Mouse (Mus musculus): ENCODE results near the gene Cacng7. TPM values are rescaled to one million over a fixed set of nuclear protein-coding genes. Genes with fewer than 3 reads are reported as not detected.

The Cacng7 gene
- polyA plus RNA-seq, 1 experiment from 2014 or later = 0.07 TPM

DNA sequence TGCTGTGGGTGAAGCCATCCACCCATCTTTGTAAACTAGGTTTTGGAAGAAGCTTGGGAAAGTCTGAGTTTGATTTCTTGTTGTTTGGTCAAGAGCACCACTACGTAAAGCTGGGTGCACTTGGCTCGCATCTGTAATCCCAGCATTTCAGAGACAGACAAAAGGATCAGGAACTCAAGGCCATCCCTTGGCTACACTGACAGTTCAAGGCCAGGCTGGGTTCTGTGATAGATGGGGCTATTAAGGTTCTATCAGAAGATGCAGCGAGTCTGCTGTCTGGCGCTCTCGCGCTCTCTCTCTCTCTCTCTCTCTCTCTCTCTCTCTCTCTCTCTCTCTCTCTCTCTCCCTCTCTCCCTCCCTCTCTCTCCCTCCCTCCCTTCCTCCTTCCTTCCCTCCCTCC lies 22.1 kb downstream of the Cacng7 start:
- no peaks in the 10 kb centered on the region for H3K9me3 ChIP-seq (replicated peaks)
- H3K27me3 ChIP-seq (replicated peaks) = no peaks in the 10 kb centered on the region
- no peak overlapping the region for H3K9ac ChIP-seq
- no peak overlapping the region for H3K4me3 ChIP-seq
- H3K4me1 ChIP-seq = no peaks in the 10 kb centered on the region
- no peak overlapping the region for H3K27ac ChIP-seq
- WGBS (ENCODE audit: insufficient replicate concordance) = 65% methylated on average over 6 of the region's 6 CpGs
- no peak for ATAC-seq
- H3K4me2 ChIP-seq = no peak overlapping the region
- no peaks in the 10 kb centered on the region for H3K36me3 ChIP-seq

DNA sequence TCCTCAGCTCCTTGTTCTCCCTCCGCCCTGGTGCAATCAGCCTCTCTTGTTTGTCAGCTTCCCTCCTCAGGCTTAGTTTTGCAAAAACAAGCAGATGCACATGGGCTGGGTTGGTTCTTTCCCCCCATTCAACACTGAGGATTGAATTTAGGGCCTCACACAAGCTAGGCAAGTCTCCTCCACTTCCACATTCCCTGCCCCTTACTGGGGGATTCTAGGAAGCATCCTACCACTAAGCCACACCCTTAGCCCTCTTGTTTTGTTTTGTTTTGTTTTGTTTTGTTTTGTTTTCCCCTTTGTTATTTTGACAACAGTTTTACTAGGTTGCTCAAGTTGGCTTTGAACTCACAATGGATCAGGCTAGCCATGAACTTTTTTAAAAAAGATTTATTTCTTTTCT lies 27.9 kb downstream of the Cacng7 start:
- Histone ChIP-seq H3K4me2 (no peak overlapping the region), H3K4me3 (no peak overlapping the region), H3K9ac (no peak overlapping the region), H3K27ac (no peak overlapping the region), H3K4me1 (no peaks in the 10 kb centered on the region), H3K27me3 (replicated peaks) (peaks cover 12% of the 10 kb centered on the region), H3K36me3 (no peaks in the 10 kb centered on the region), H3K9me3 (replicated peaks) (no peaks in the 10 kb centered on the region)
- WGBS (ENCODE audit: insufficient replicate concordance) = 57% methylated on average over 1 of the region's 1 CpGs
- ATAC-seq = no peak

DNA sequence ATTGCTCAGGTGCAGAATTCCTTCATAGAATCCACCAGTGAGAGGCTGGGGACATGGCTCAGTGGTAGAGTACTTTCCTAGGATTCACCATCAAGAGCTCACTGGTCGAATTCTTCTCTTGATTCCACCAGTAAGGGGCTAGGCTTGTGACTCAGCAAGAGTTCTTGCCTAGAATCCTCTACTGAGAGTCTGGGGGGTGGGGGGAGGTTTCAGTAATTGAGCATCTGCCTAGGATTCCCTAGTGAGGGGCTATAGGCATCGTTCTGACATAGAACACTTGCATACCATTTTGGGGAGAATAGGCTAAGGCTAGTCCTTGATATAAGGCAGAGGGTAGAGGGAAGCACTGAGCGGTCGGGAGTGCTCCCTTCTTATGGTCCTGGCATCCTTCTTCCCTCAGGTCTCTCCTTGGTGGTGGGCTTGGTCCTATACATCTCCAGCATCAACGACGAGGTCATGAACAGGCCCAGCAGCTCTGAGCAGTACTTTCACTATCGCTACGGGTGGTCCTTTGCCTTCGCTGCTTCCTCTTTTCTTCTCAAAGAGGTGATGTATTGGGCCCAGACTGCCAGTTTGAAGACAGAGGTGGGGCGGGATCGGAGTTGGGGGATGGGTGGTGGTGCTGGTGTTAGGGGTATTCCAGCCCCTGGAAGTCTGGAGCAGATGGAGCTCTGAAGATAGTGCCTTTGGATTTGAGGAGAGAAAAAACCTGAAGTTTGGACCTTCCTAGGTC lies 33.0 kb downstream of the Cacng7 start:
- WGBS (ENCODE audit: insufficient replicate concordance) = 14% methylated on average over 11 of the region's 11 CpGs
- H3K4me1 ChIP-seq = 0 out of 2 replicates have a peak, but pooled peaks cover 10% of the 10 kb centered on the region
- no peak overlapping the region for H3K4me3 ChIP-seq
- ATAC-seq = no peak
- no peak overlapping the region for H3K9ac ChIP-seq
- no peak overlapping the region for H3K4me2 ChIP-seq
- peaks cover 56% of the 10 kb centered on the region for H3K27me3 ChIP-seq (replicated peaks)
- H3K27ac ChIP-seq = no peak overlapping the region
- no peaks in the 10 kb centered on the region for H3K9me3 ChIP-seq (replicated peaks)
- H3K36me3 ChIP-seq = no peaks in the 10 kb centered on the region

DNA sequence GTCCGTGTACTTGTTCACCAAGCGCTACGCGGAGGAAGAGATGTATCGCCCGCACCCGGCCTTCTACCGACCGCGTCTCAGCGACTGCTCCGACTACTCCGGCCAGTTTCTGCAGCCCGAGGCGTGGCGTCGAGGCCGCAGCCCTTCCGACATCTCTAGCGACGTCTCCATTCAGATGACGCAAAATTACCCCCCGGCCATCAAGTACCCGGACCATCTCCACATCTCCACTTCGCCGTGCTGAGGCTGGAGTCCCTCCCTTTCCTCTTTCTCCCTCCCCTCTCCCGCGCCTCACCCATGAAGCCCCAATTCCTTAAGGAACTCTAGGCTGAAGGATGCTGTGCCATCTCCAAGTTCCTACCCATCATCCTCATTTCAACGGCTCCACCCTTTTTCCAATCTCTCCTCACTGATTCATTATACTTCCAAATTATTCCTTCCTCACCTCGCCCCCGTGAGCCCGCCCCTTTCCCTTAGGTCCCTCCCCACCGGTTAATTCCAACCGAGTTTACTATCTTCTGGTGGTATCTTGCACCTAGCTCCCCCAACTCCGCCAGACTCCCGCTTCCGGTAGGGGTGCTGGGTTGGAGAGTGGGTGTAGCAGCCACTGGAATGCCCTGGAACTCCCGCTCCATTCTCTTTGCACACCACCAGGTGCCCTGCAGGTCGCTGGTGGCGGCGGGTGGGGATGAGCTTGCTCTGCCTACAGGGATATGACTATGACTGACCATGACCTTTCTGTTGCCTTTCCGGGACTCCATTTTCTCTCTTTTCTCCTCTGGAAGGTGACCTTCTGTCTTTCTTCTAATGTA lies 34.2 kb downstream of the Cacng7 start:
- Histone ChIP-seq H3K27me3 (replicated peaks) (peaks cover 56% of the 10 kb centered on the region), H3K4me3 (no peak overlapping the region), H3K9me3 (replicated peaks) (no peaks in the 10 kb centered on the region), H3K36me3 (no peaks in the 10 kb centered on the region), H3K27ac (no peak overlapping the region), H3K4me2 (peak overlapping the region; percentile 33), H3K9ac (no peak overlapping the region), H3K4me1 (0 out of 2 replicates have a peak, but pooled peaks cover 10% of the 10 kb centered on the region)
- WGBS (ENCODE audit: insufficient replicate concordance) = 2% methylated on average over 40 of the region's 42 CpGs
- ATAC-seq = no peak

DNA sequence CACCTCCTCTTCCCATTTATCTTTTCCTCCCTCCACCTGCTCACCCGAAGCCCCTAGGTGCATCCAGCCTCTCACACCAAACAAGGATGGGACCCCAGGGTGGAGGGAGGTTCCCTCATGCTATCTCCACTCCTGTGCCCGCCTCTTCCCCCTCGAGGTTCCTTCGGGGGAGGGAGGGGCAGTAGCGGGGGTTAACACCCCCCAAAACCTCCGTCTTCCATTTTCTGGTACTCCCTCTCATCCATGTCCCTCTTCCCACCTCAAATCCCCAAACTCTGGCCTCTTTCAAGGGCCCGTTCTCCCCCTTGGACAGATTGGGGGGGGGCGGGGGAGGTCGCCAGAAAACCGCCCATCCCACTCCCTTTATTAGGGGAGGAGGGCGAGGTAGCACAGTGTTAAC lies 34.8 kb downstream of the Cacng7 start:
- no peaks in the 10 kb centered on the region for H3K9me3 ChIP-seq (replicated peaks)

DNA sequence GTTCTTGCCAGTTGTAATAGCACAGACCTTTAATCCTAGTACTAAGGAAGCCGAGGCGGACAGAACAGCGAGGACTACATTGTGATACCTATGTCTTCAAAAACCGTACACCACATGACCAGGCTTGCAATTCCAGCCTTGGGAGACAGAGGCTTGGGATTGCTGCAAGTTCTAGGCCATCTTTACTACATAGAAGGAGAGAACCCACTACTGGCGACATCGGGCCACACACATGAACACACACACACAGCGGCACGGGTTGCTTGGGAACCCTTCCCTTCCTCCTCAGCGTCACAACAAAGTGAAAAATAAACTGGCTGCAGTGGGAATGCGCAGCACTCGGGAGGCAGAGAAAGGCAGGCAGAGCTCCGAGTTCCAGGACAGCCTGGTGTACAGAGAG lies 35.6 kb downstream of the Cacng7 start:
- Histone ChIP-seq H3K9me3 (replicated peaks) (no peaks in the 10 kb centered on the region), H3K4me3 (no peak overlapping the region), H3K4me2 (no peak overlapping the region), H3K36me3 (no peaks in the 10 kb centered on the region), H3K9ac (no peak overlapping the region), H3K27me3 (replicated peaks) (peaks cover 56% of the 10 kb centered on the region), H3K4me1 (0 out of 2 replicates have a peak, but pooled peaks cover 10% of the 10 kb centered on the region), H3K27ac (no peak overlapping the region)
- no peak for ATAC-seq
- 21% methylated on average over 12 of the region's 12 CpGs for WGBS (ENCODE audit: insufficient replicate concordance)

More for the DNA sequence above, 34.8 kb downstream of the Cacng7 start:
- Histone ChIP-seq H3K4me1 (0 out of 2 replicates have a peak, but pooled peaks cover 10% of the 10 kb centered on the region), H3K27ac (no peak overlapping the region), H3K9ac (no peak overlapping the region), H3K4me3 (no peak overlapping the region), H3K36me3 (no peaks in the 10 kb centered on the region), H3K4me2 (peak overlapping the region; percentile 33), H3K27me3 (replicated peaks) (peaks cover 56% of the 10 kb centered on the region)
- WGBS (ENCODE audit: insufficient replicate concordance) = 4% methylated on average over 10 of the region's 11 CpGs
- ATAC-seq = no peak

DNA sequence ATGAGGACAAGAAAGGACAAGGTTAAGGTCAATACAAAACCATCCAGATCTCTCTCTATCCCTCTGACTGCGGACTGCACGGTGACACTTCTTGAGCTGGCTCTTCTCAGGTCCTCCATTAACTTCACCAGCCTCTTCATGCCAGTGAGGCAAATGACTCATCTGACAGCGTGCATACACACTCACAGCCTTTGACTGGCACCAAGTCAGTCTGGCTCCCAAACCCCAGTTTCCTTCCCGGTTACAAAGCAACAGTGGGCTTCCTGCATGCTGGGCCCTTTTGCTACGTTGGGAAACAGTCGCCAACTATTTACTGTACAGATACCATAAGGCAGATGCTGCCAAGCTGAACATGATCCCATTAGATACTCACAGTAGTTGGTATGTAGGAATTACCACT lies 36.4 kb downstream of the Cacng7 start:
- H3K4me1 ChIP-seq = 0 out of 2 replicates have a peak, but pooled peaks cover 10% of the 10 kb centered on the region
- H3K9me3 ChIP-seq (replicated peaks) = no peaks in the 10 kb centered on the region
- 48% methylated on average over 6 of the region's 6 CpGs for WGBS (ENCODE audit: insufficient replicate concordance)
- no peaks in the 10 kb centered on the region for H3K36me3 ChIP-seq
- no peak overlapping the region for H3K4me3 ChIP-seq
- H3K4me2 ChIP-seq = no peak overlapping the region
- no peak overlapping the region for H3K27ac ChIP-seq
- no peak for ATAC-seq
- H3K9ac ChIP-seq = no peak overlapping the region
- H3K27me3 ChIP-seq (replicated peaks) = peaks cover 56% of the 10 kb centered on the region

DNA sequence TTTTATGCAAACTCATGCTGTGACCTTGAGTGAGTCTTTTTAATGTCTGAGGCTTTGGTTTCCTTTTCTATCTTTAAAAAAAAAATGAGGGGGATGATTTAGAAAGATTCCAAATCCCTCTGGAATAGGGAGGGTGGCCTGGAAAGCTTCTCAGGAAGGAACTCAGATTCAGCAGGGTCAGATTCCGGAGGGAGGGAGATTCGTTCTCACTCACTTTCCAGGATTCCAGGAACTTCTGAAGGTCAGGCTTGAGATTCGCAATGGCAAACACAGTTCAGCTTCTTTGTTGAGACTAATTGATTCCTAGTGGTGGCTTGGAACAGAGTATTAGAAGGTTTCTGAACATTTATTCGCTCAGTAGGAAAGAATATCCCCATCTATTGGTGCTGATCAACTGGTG lies 37.7 kb downstream of the Cacng7 start:
- H3K27me3 ChIP-seq (replicated peaks) = peaks cover 47% of the 10 kb centered on the region
- no peak overlapping the region for H3K4me3 ChIP-seq
- H3K4me2 ChIP-seq = no peak overlapping the region
- no peaks in the 10 kb centered on the region for H3K36me3 ChIP-seq
- no peak overlapping the region for H3K27ac ChIP-seq
- no peaks in the 10 kb centered on the region for H3K9me3 ChIP-seq (replicated peaks)
- H3K9ac ChIP-seq = no peak overlapping the region
- WGBS (ENCODE audit: insufficient replicate concordance) = 43% methylated on average over 4 of the region's 4 CpGs
- 0 out of 2 replicates have a peak, but pooled peaks cover 10% of the 10 kb centered on the region for H3K4me1 ChIP-seq
- ATAC-seq = no peak

DNA sequence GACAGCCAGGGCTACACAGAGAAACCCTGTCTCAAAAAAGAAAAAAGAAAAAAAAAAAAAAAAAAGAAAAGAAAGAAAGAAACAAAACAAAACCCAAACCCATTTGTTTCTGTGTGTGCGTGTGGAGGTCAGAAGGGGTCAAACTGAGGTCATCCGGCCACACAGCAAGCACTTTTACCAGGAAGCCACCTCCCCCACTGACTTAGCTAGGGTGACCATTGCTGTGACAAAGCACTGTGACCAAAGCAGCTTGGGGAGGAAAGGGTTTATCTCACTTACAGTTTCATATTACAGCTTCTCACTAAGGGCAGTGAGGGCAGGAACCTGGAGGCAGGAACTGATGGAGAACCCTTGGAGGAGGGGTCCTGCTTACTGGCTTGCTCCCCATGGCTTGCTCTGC lies 39.6 kb downstream of the Cacng7 start:
- H3K36me3 ChIP-seq = no peaks in the 10 kb centered on the region
- no peak overlapping the region for H3K9ac ChIP-seq
- no peak overlapping the region for H3K4me2 ChIP-seq
- no peak for ATAC-seq
- WGBS (ENCODE audit: insufficient replicate concordance) = 62% methylated on average over 2 of the region's 2 CpGs
- H3K4me1 ChIP-seq = 0 out of 2 replicates have a peak, but pooled peaks cover 4% of the 10 kb centered on the region
- peaks cover 27% of the 10 kb centered on the region for H3K27me3 ChIP-seq (replicated peaks)
- no peak overlapping the region for H3K4me3 ChIP-seq
- no peaks in the 10 kb centered on the region for H3K9me3 ChIP-seq (replicated peaks)
- no peak overlapping the region for H3K27ac ChIP-seq

DNA sequence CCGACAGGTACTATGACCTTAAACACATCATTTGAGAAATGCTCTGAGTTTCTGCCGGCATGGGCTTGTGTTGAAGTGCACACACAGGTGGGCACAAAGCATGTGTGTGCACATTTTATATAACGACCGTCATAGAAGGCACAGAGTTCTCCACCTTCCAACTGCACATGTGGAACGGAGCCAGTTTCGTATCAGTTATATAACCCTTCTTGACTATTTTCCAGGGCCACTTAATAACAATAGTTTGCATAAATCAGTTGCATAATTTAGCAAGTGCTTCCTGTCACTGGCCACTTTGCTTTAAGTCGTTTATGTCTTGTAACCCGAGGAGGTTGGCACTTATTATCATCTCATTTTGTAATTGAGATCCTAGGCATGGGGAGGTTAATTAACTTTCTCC lies 41.0 kb downstream of the Cacng7 start:
- Histone ChIP-seq H3K4me1 (no peaks in the 10 kb centered on the region), H3K36me3 (no peaks in the 10 kb centered on the region), H3K27me3 (replicated peaks) (peaks cover 13% of the 10 kb centered on the region), H3K9ac (no peak overlapping the region), H3K4me3 (no peak overlapping the region), H3K9me3 (replicated peaks) (no peaks in the 10 kb centered on the region), H3K4me2 (no peak overlapping the region), H3K27ac (no peak overlapping the region)
- WGBS (ENCODE audit: insufficient replicate concordance) = 71% methylated on average over 8 of the region's 8 CpGs
- ATAC-seq = no peak

DNA sequence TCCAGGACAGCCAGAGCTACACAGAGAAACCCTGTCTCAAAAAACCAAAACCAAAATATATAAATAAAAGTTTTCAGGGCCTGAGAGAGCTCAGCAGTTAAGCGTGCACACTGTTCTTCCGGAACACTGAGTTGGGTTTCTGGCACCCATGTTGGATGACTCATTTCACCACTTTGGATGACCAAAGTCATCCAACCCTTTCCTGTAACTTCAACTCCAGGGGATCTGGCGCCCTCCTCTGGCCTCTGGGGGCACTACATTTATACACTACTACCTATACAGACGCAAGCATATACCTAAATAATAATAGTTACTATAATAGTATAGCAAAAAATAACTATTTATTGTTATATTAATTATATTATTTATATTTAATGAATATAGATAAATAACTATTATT lies 44.1 kb downstream of the Cacng7 start:
- no peak for ATAC-seq
- WGBS (ENCODE audit: insufficient replicate concordance) = 40% methylated on average over 4 of the region's 4 CpGs
- Histone ChIP-seq H3K9ac (no peak overlapping the region), H3K4me3 (no peak overlapping the region), H3K9me3 (replicated peaks) (no peaks in the 10 kb centered on the region), H3K27ac (no peak overlapping the region), H3K36me3 (no peaks in the 10 kb centered on the region), H3K4me2 (no peak overlapping the region), H3K4me1 (no peaks in the 10 kb centered on the region), H3K27me3 (replicated peaks) (no peaks in the 10 kb centered on the region)

DNA sequence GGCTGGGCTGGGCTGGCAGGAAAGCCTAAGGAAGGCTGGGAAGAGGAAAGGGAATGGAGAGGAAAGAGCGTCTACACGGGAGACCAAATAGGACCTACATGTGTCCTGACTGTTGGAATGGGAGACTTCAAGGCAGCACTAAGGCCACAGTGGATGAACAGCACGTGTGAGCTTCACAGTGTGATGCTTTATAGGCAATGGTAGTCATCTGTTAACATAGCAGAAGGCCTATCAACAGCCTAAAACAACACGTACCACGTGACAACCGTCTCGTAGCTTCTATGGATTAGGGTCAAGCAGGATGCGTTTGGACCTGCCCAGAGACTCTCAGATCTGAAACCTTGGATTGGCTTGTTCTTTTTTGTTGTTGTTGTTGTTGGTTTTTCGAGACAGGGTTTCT lies 49.4 kb downstream of the Cacng7 start:
- 68% methylated on average over 9 of the region's 9 CpGs for WGBS (ENCODE audit: insufficient replicate concordance)
- no peak for ATAC-seq
- Histone ChIP-seq H3K36me3 (no peaks in the 10 kb centered on the region), H3K27ac (no peak overlapping the region), H3K4me3 (no peak overlapping the region), H3K4me2 (no peak overlapping the region), H3K9ac (no peak overlapping the region), H3K27me3 (replicated peaks) (no peaks in the 10 kb centered on the region), H3K4me1 (no peaks in the 10 kb centered on the region), H3K9me3 (replicated peaks) (no peaks in the 10 kb centered on the region)
